18 mouse cellular contexts compared by ENCODE assay signal in genomic region chr17:46828935-46829334, GRCm38 (mm10). TPM values are rescaled to one million over a fixed set of nuclear protein-coding genes. Genes with fewer than 3 reads are reported as not detected.
DNase-seq lines count a peak whose midpoint lies in the region; ATAC-seq and TF ChIP-seq lines count a peak whose summit lies in the region.
"Had no signal": no experiment of that assay in that cellular context is flagged by ENCODE, and none has a peak within 500 bp of the region (broad histone marks: within the 10 kb centered on the region; RNA-seq: fewer than 3 reads in every experiment).

No protein-coding gene starts in this region.

- H3K27me3 ChIP-seq in CH12.LX (replicated peaks): no peaks in the 10 kb centered on the region
- H3K27me3 ChIP-seq: forebrain, embryonic 15.5 days; limb, embryonic 13.5 days; neural tube, embryonic 13.5 days had no signal

- DNase-seq in CD4-positive helper T cell, adult 2 months (ENCODE audit: low read depth, low spot score): peak; percentile 63
- DNase-seq in CH12.LX (ENCODE audit: extremely low read depth): peak; percentile 63
- peak; percentile 81 for DNase-seq in thymus, postnatal 0 days (ENCODE audit: low spot score)
- no peak for DNase-seq in gastrocnemius, postnatal 4 days (ENCODE audit: low spot score in 2 of 2)
- DNase-seq in right cerebral cortex, postnatal 4 days: no peak
- no peak for DNase-seq in cerebellum, adult 18-20 months
- DNase-seq in embryo, embryonic 10.5 days (ENCODE audit: low spot score): no peak
- DNase-seq: adrenal gland, postnatal 14 days; cerebellum, adult 9-11 months; heart, postnatal 14 days; kidney, adult 2 months; liver, postnatal 0 days had no signal

- dilution Hi-C loops in CH12.LX (cut with MboI; ENCODE audit: extremely low pct_ligation_motif_present, extremely low pct_unique_long_range_greater_than_20kb, low sequenced_read_pairs): no loop called here

- no peaks in the 10 kb centered on the region for H3K79me2 ChIP-seq in CH12.LX (replicated peaks; ENCODE audit: control insufficient read depth, extremely low read depth, insufficient read depth, poor library complexity, severe bottlenecking)

- peaks cover 10 to 38% of the 10 kb centered on the region in 2 experiments for H3K4me1 ChIP-seq in CH12.LX (ENCODE audit: control insufficient read depth in 1 of 2, insufficient read depth in 2 of 2)
- H3K4me1 ChIP-seq: forebrain, embryonic 15.5 days had no signal

- peak; percentile 90 for ATAC-seq in inflammation-experienced regulatory T-cells, adult 6 months
- ATAC-seq: forebrain, embryonic 15.5 days; hindbrain, embryonic 16.5 days; liver, postnatal 0 days had no signal

- no peak overlapping the region for H3K4me2 ChIP-seq in CH12.LX (ENCODE audit: insufficient read depth, low read depth, poor library complexity, severe bottlenecking)
- H3K4me2 ChIP-seq: forebrain, embryonic 15.5 days; limb, embryonic 13.5 days; neural tube, embryonic 13.5 days had no signal

- in situ Hi-C loops in CH12.LX (cut with MboI; ENCODE audit: low pct_ligation_motif_present, low pct_unique_long_range_greater_than_20kb, low sequenced_read_pairs): no loop called here

- TF ChIP-seq POLR2A in CH12.LX (IDR thresholded peaks at IDR 0.05; ENCODE audit: low read depth, low read length): no peak

- no peak for TF ChIP-seq EP300 in CH12.LX (IDR thresholded peaks at IDR 0.05; ENCODE audit: low read length)

- TF ChIP-seq RAD21 in CH12.LX (IDR thresholded peaks at IDR 0.05; ENCODE audit: low read depth, low read length): no peak

- H3K4me3 ChIP-seq in CH12.LX (replicated peaks in 1 of 3; ENCODE audit: low read depth in 2 of 3, low read length in 2 of 3, poor library complexity in 1 of 3): no peak overlapping the region
- H3K4me3 ChIP-seq: forebrain, embryonic 15.5 days; limb, embryonic 13.5 days; neural tube, embryonic 13.5 days had no signal

- no peaks in the 10 kb centered on the region for H3K9me3 ChIP-seq in CH12.LX (replicated peaks; ENCODE audit: low read length)
- H3K9me3 ChIP-seq: forebrain, embryonic 15.5 days; G1E; limb, embryonic 13.5 days; neural tube, embryonic 13.5 days had no signal

- H3K27ac ChIP-seq in CH12.LX (ENCODE audit: insufficient read depth, low read depth): no peak overlapping the region
- H3K27ac ChIP-seq: forebrain, embryonic 15.5 days; limb, embryonic 13.5 days; neural tube, embryonic 13.5 days had no signal

- TF ChIP-seq CTCF in CH12.LX (conservative IDR thresholded peaks at IDR 0.05 in 1 of 2, IDR thresholded peaks at IDR 0.05 in 1 of 2; ENCODE audit: low read depth in 2 of 2, low read length in 2 of 2): no peak

- no peak overlapping the region for H3K9ac ChIP-seq in CH12.LX (ENCODE audit: insufficient read depth, low read depth)
- H3K9ac ChIP-seq: forebrain, embryonic 15.5 days; limb, embryonic 13.5 days; neural tube, embryonic 13.5 days had no signal

- H3K36me3 ChIP-seq in CH12.LX (replicated peaks in 1 of 2; ENCODE audit: control insufficient read depth in 1 of 2, insufficient read depth in 1 of 2, low read length in 1 of 2): peaks cover 23 to 48% of the 10 kb centered on the region in 2 experiments

TF ChIP-seq in CH12.LX, 34 proteins besides CTCF, POLR2A, EP300 and RAD21:
- 0 out of 2 replicates have a peak, but pooled peaks have one; percentile 14 for TF ChIP-seq BHLHE40 (IDR thresholded peaks at IDR 0.05; ENCODE audit: low read depth, low read length)
- TF ChIP-seq NELFE (IDR thresholded peaks at IDR 0.05; ENCODE audit: low read depth, low read length): no peak
- no peak for TF ChIP-seq USF1 (IDR thresholded peaks at IDR 0.05; ENCODE audit: low read depth, low read length)
- 0 out of 2 replicates have a peak, but pooled peaks have one; percentile 11 for TF ChIP-seq ELF1 (IDR thresholded peaks at IDR 0.05; ENCODE audit: low read depth, low read length)

RNA-seq across cellular contexts. Expression of gene Bicral, which starts 29.3 kb away (rescaled TPM):
- total RNA-seq in CH12.LX (2012; rRNA removed): 7.1 and 7.4 TPM in 2 replicates
- total RNA-seq in CH12.LX (2014; rRNA removed): 2.4 and 3.0 TPM in 2 replicates
- polyA plus RNA-seq in CH12.LX (2012; ENCODE audit: insufficient read length, low read depth): 5.0 and 5.9 TPM in 2 replicates
- 1 to 10 TPM; 7.6 to 9.2 (median 9.1) TPM for polyA plus RNA-seq in inflammation-experienced regulatory T-cells, adult 6 months (2017; shearing (Covaris generic))
- polyA plus RNA-seq in thymus, postnatal 0 days (2015; fragmentation: Nextera tagmentation; extraction: Ambion mirVana): 4.5 and 5.6 TPM in 2 replicates
- 10 to 100 TPM; 17.0 to 17.6 TPM for total RNA-seq in gastrocnemius, postnatal 4 days (2021)

RNA-seq across cellular contexts. Expression of gene Rpl7l1, which starts 46.5 kb away (rescaled TPM):
- total RNA-seq in CH12.LX (2012; rRNA removed) (160 and 202 TPM in 2 replicates), CH12.LX (2014; rRNA removed) (261 and 301 TPM in 2 replicates)
- polyA plus RNA-seq in CH12.LX (2012; ENCODE audit: insufficient read length, low read depth): 296 and 383 TPM in 2 replicates
- 100 to 1,000 TPM; 120 to 149 (median 139) TPM for polyA plus RNA-seq in inflammation-experienced regulatory T-cells, adult 6 months (2017; shearing (Covaris generic))
- polyA plus RNA-seq in thymus, postnatal 0 days (2015; fragmentation: Nextera tagmentation; extraction: Ambion mirVana): 136 and 137 TPM in 2 replicates
- 10 to 100 TPM; 71.1 to 76.2 TPM for total RNA-seq in gastrocnemius, postnatal 4 days (2021)

RNA-seq across cellular contexts. Expression of gene 2310039H08Rik, which starts 56.5 kb away (rescaled TPM):
- total RNA-seq in CH12.LX (2012; rRNA removed) (47.0 and 65.8 TPM in 2 replicates), CH12.LX (2014; rRNA removed) (52.5 and 79.3 TPM in 2 replicates)
- 28.1 and 33.3 TPM in 2 replicates for polyA plus RNA-seq in CH12.LX (2012; ENCODE audit: insufficient read length, low read depth)
- 10 to 100 TPM; 16.4 to 17.9 (median 17.3) TPM for polyA plus RNA-seq in inflammation-experienced regulatory T-cells, adult 6 months (2017; shearing (Covaris generic))
- polyA plus RNA-seq in thymus, postnatal 0 days (2015; fragmentation: Nextera tagmentation; extraction: Ambion mirVana): 112 and 116 TPM in 2 replicates
- total RNA-seq in gastrocnemius, postnatal 4 days (2021): 10 to 100 TPM; 34.7 to 43.2 TPM

Comparison
In these comparisons a context has a peak if more than half of its experiments do, and no peak if none do; other contexts are left out.
1. DNase-seq: peak in CD4-positive helper T cell, adult 2 months (single experiment), CH12.LX (single experiment) and thymus, postnatal 0 days (single experiment); none in gastrocnemius, postnatal 4 days (0 of 2), right cerebral cortex, postnatal 4 days (single experiment), cerebellum, adult 18-20 months (0 of 2) and embryo, embryonic 10.5 days (single experiment).